Mouse (Mus musculus): ENCODE results near the gene Yif1a.
"Not testable (repeated sequence)": the region's sequence is repeated elsewhere in the genome, so short reads cannot be mapped to it uniquely, and the experiment has no call there.

Yif1a gene

GRCm38 (mm10) chr19:5069486-5069885 is 18.9 kb upstream of the Yif1a start:
- no peaks in the 10 kb centered on the region for H3K36me3 ChIP-seq (ENCODE audit: control insufficient read depth, insufficient read depth, low read length, poor library complexity, severe bottlenecking)
- no peak for DNase-seq (ENCODE audit: low read depth, low spot score)
- peaks cover 2% of the 10 kb centered on the region; the same call in 1 of the 2 replicates for H3K27me3 ChIP-seq (ENCODE audit: control insufficient read depth, insufficient read depth, low read length, poor library complexity, severe bottlenecking)

GRCm38 (mm10) chr19:5069978-5070377 is 18.4 kb upstream of the Yif1a start:
- no peaks in the 10 kb centered on the region for H3K36me3 ChIP-seq (ENCODE audit: control insufficient read depth, insufficient read depth, low read length, poor library complexity, severe bottlenecking)
- H3K27me3 ChIP-seq (ENCODE audit: control insufficient read depth, insufficient read depth, low read length, poor library complexity, severe bottlenecking): peaks cover 2% of the 10 kb centered on the region; the same call in 1 of the 2 replicates
- no peak for DNase-seq (ENCODE audit: low read depth, low spot score)

GRCm38 (mm10) chr19:5071077-5071476 is 17.3 kb upstream of the Yif1a start:
- Histone ChIP-seq H3K36me3 (ENCODE audit: control insufficient read depth, insufficient read depth, low read length, poor library complexity, severe bottlenecking) (no peaks in the 10 kb centered on the region), H3K27me3 (ENCODE audit: control insufficient read depth, insufficient read depth, low read length, poor library complexity, severe bottlenecking) (peaks cover 2% of the 10 kb centered on the region; the same call in 1 of the 2 replicates)
- no peak for DNase-seq (ENCODE audit: low read depth, low spot score)

GRCm38 (mm10) chr19:5071545-5072369 is 16.6 kb upstream of the Yif1a start:
- Histone ChIP-seq H3K36me3 (ENCODE audit: control insufficient read depth, insufficient read depth, low read length, poor library complexity, severe bottlenecking) (no peaks in the 10 kb centered on the region), H3K27me3 (ENCODE audit: control insufficient read depth, insufficient read depth, low read length, poor library complexity, severe bottlenecking) (peaks cover 2% of the 10 kb centered on the region; the same call in 1 of the 2 replicates)
- DNase-seq (ENCODE audit: low read depth, low spot score): peak; percentile 79

GRCm38 (mm10) chr19:5072389-5073019 is 15.8 kb upstream of the Yif1a start:
- no peak for DNase-seq (ENCODE audit: low read depth, low spot score)
- no peaks in the 10 kb centered on the region for H3K36me3 ChIP-seq (ENCODE audit: control insufficient read depth, insufficient read depth, low read length, poor library complexity, severe bottlenecking)
- peaks cover 2% of the 10 kb centered on the region; the same call in 1 of the 2 replicates for H3K27me3 ChIP-seq (ENCODE audit: control insufficient read depth, insufficient read depth, low read length, poor library complexity, severe bottlenecking)

- Histone ChIP-seq H3K27me3 (ENCODE audit: control insufficient read depth, insufficient read depth, low read length, poor library complexity, severe bottlenecking) (peaks cover 2% of the 10 kb centered on the region; the same call in 1 of the 2 replicates), H3K36me3 (ENCODE audit: control insufficient read depth, insufficient read depth, low read length, poor library complexity, severe bottlenecking) (no peaks in the 10 kb centered on the region)
- DNase-seq (ENCODE audit: low read depth, low spot score): peak; percentile 76
Observed at GRCm38 (mm10) chr19:5073028-5073427, 15.3 kb upstream of the Yif1a start.

GRCm38 (mm10) chr19:5073518-5073917 is 14.8 kb upstream of the Yif1a start:
- H3K27me3 ChIP-seq (ENCODE audit: control insufficient read depth, insufficient read depth, low read length, poor library complexity, severe bottlenecking): peaks cover 2% of the 10 kb centered on the region; the same call in 1 of the 2 replicates
- H3K36me3 ChIP-seq (ENCODE audit: control insufficient read depth, insufficient read depth, low read length, poor library complexity, severe bottlenecking): no peaks in the 10 kb centered on the region
- no peak for DNase-seq (ENCODE audit: low read depth, low spot score)

GRCm38 (mm10) chr19:5079279-5079678 is 9.1 kb upstream of the Yif1a start:
- H3K27me3 ChIP-seq (ENCODE audit: control insufficient read depth, insufficient read depth, low read length, poor library complexity, severe bottlenecking): no peaks in the 10 kb centered on the region
- DNase-seq (ENCODE audit: low read depth, low spot score): no peak
- no peaks in the 10 kb centered on the region for H3K36me3 ChIP-seq (ENCODE audit: control insufficient read depth, insufficient read depth, low read length, poor library complexity, severe bottlenecking)

GRCm38 (mm10) chr19:5082005-5082404 is 6.3 kb upstream of the Yif1a start:
- H3K27me3 ChIP-seq (ENCODE audit: control insufficient read depth, insufficient read depth, low read length, poor library complexity, severe bottlenecking): no peaks in the 10 kb centered on the region
- no peaks in the 10 kb centered on the region for H3K36me3 ChIP-seq (ENCODE audit: control insufficient read depth, insufficient read depth, low read length, poor library complexity, severe bottlenecking)
- DNase-seq (ENCODE audit: low read depth, low spot score): no peak

- no peaks in the 10 kb centered on the region for H3K27me3 ChIP-seq (ENCODE audit: control insufficient read depth, insufficient read depth, low read length, poor library complexity, severe bottlenecking)
- no peaks in the 10 kb centered on the region for H3K36me3 ChIP-seq (ENCODE audit: control insufficient read depth, insufficient read depth, low read length, poor library complexity, severe bottlenecking)
- DNase-seq (ENCODE audit: low read depth, low spot score): no peak
Observed at GRCm38 (mm10) chr19:5082596-5082995, 5.7 kb upstream of the Yif1a start.

GRCm38 (mm10) chr19:5083961-5084833 is 4.1 kb upstream of the Yif1a start:
- H3K27me3 ChIP-seq (ENCODE audit: control insufficient read depth, insufficient read depth, low read length, poor library complexity, severe bottlenecking): no peaks in the 10 kb centered on the region
- DNase-seq (ENCODE audit: low read depth, low spot score): no peak
- H3K36me3 ChIP-seq (ENCODE audit: control insufficient read depth, insufficient read depth, low read length, poor library complexity, severe bottlenecking): no peaks in the 10 kb centered on the region

- no peaks in the 10 kb centered on the region for H3K36me3 ChIP-seq (ENCODE audit: control insufficient read depth, insufficient read depth, low read length, poor library complexity, severe bottlenecking)
- DNase-seq (ENCODE audit: low read depth, low spot score): no peak
- H3K27me3 ChIP-seq (ENCODE audit: control insufficient read depth, insufficient read depth, low read length, poor library complexity, severe bottlenecking): no peaks in the 10 kb centered on the region
Observed at GRCm38 (mm10) chr19:5084834-5085144, 3.5 kb upstream of the Yif1a start.

GRCm38 (mm10) chr19:5085145-5085863 is 3.0 kb upstream of the Yif1a start, which contains the start of gene Tmem151a:
Gene Tmem151a, minus strand, starts transcription at chr19:5085531.
- Histone ChIP-seq H3K36me3 (ENCODE audit: control insufficient read depth, insufficient read depth, low read length, poor library complexity, severe bottlenecking) (no peaks in the 10 kb centered on the region), H3K27me3 (ENCODE audit: control insufficient read depth, insufficient read depth, low read length, poor library complexity, severe bottlenecking) (no peaks in the 10 kb centered on the region)
- peak; percentile 42 for DNase-seq (ENCODE audit: low read depth, low spot score)

GRCm38 (mm10) chr19:5086533-5086932 is 1.8 kb upstream of the Yif1a start:
- not testable (repeated sequence) for DNase-seq (ENCODE audit: low read depth, low spot score); H3K36me3 ChIP-seq (ENCODE audit: control insufficient read depth, insufficient read depth, low read length, poor library complexity, severe bottlenecking); H3K27me3 ChIP-seq (ENCODE audit: control insufficient read depth, insufficient read depth, low read length, poor library complexity, severe bottlenecking)
